Mouse (Mus musculus) c-Kit-positive CD71-positive TER-119-negative erythroid progenitor cells, embryonic 14.5 days (primary cell): ENCODE measurements around the gene Iah1.

ENCODE experiments used
- DNase-seq: peaks from one replicate; pipeline ENCODE4 v3.0.0-alpha.2; 2013; ENCODE audit warnings: low read depth

Iah1 gene

DNA sequence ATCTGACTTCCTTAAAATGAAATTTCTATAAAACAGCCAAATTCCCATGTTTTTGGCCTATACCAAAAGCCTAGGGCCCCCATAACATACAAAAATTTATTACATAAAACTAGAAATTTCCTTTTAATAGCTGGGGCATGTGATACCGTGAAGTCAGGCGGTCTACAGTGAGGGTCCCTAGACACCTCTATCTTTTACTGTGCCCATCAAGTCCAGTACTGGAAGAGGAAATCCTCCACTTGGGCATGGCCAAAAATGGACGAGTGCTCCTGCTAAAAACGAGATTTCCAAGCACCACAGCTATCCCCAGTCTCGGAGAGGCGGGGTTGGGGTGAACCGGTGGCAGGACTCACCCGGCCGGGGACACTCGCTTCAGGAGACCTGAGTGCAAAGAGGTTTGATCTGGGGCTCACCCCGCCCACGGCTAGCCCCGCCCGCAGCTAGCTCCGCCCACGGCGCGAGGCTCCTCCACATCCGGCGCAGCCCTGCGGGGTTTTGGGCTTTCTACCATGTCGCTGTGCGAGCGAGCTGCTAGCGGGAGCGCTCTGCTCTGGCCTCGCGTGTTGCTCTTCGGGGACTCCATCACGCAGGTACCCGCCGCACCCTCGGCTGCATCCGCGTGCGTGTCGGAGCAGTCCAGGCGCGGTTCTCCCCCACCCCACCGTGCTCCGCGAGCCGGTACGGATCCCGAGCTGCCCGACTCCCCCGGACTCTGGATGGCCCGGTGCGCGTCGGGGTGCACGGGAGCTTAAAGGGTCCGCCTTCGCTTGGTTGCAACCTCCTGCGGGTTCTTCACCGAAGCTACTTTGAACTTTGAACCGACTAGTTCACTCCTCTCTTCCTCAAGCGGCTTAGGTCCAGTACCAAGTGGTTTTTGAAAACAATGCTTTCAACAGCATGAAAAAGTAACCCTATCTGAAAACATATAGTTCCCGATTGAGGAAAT is at the start of gene Iah1:
Iah1 (plus strand) TSS at position 467 of the 946 bp plus-strand sequence.
- DNase-seq, result peak; percentile 71

- no peak for DNase-seq
Measured at GRCm38 (mm10) chr12:21266784-21267098, 49.4 kb upstream of the Iah1 start.

- DNase-seq, result no peak
Measured at GRCm38 (mm10) chr12:21268083-21268616, 48.0 kb upstream of the Iah1 start.

GRCm38 (mm10) chr12:21274446-21274845 is 41.7 kb upstream of the Iah1 start:
- DNase-seq, result no peak

- DNase-seq, result no peak
Measured at GRCm38 (mm10) chr12:21277352-21277864, 38.8 kb upstream of the Iah1 start.

DNA sequence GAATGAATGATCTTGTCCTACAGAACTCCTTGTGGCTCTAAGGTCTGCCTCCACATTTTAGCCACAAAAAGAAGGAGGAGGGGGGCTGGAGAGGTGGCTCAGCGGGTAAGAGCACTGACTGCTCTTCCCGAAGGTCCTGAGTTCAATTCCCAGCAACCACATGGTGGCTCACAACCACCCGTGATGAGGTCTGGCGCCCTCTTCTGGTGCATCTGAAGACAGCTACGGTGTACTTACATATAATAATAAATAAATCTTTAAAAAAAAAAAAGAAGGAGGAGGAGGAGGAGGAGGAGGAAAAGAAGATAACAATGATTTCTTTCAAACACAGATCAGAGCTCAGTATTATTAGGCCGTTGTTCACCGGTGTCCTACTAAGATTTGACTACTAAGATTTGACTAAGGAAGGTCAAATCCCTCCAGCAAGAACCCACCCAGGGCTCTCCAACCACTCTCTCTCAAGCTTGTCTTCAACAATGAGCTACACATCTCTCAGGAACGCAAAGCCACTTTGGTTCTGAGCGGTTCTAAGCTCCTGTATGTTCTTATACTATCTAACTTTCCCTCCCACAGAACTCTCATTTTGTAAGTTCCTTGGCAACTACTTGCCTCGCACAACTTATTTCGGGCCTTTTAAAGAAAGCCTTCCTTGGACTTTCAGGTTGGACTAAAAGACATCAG is 31.3 kb upstream of the Iah1 start, which contains the start of gene Cpsf3:
Cpsf3 (plus strand) TSS at position 631 of the 681 bp plus-strand sequence.
- DNase-seq, result no peak

- no peak for DNase-seq
Measured at GRCm38 (mm10) chr12:21285508-21286242, 30.5 kb upstream of the Iah1 start.

DNA sequence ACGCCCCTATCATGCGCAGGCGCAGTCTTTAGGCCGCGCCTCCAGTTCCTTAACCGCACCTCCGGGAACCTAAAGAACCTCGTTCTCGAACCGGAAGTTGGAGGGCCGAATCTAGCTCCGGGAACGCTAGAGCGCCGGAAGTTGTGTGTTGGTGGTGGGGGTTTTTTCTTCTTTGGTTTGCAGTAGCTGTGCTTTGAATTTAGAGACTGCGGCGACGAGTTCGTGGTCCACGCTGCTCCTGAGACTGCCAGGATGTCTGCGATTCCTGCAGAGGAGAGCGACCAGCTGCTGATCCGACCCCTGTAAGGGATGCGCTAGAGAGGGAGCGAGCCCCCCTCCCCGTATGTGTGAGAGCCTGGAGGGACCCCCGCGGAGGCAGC is 30.0 kb upstream of the Iah1 start, which contains the start of gene Itgb1bp1:
Itgb1bp1 (minus strand) TSS at position 42 of the 380 bp plus-strand sequence.
- DNase-seq, result peak; percentile 98

- peak; percentile 42 for DNase-seq
Measured at GRCm38 (mm10) chr12:21286712-21287650, 29.2 kb upstream of the Iah1 start.

- DNase-seq, result no peak
Measured at GRCm38 (mm10) chr12:21288716-21289395, 27.3 kb upstream of the Iah1 start.

DNA sequence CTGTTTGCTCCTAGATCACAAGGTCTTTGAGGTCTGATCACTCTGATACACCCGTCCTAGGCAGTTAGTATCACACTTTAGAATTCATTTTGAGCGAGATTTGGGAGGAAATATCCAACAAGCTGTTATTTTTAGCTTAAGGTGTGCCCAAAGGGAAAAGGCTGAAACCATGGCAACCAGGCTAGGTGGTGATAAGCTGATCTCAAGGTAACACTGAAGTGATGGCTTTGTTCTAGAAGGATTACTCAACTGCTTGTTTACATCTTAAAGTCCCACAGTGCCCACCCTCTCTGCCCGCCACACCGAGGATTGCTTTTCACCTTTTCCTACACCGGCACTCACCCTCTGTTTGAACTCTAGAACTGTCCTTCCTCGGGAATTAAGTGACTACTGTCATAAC is 26.5 kb upstream of the Iah1 start:
- DNase-seq, result no peak

GRCm38 (mm10) chr12:21298856-21299255 is 17.3 kb upstream of the Iah1 start:
- no peak for DNase-seq

- no peak for DNase-seq
Measured at GRCm38 (mm10) chr12:21301324-21301723, 14.9 kb upstream of the Iah1 start.

DNA sequence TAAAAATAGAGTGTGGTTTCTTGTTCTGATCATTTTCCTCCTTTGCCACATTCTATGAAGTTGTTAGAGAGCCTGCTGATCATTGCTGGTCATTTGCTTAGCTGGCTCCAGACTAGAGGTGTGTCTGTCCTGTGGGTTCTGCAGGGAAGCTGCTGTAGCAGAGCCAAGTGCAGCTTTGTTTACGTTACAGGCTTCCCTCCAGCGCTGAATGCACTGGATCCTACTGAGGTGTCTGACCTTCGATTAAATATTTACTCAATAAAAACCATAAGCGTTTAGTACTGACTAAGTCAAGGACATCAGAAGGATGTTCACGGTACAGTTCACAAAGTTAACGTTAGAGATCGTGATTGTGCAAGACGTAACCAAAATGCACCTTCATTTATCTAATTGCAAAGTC is 14.3 kb upstream of the Iah1 start:
- no peak for DNase-seq

- DNase-seq, result peak; percentile 34
Measured at GRCm38 (mm10) chr12:21302361-21302783, 13.8 kb upstream of the Iah1 start.

GRCm38 (mm10) chr12:21305741-21306140 is 10.4 kb upstream of the Iah1 start:
- no peak for DNase-seq

- no peak for DNase-seq
Measured at GRCm38 (mm10) chr12:21306721-21307120, 9.5 kb upstream of the Iah1 start.

DNA sequence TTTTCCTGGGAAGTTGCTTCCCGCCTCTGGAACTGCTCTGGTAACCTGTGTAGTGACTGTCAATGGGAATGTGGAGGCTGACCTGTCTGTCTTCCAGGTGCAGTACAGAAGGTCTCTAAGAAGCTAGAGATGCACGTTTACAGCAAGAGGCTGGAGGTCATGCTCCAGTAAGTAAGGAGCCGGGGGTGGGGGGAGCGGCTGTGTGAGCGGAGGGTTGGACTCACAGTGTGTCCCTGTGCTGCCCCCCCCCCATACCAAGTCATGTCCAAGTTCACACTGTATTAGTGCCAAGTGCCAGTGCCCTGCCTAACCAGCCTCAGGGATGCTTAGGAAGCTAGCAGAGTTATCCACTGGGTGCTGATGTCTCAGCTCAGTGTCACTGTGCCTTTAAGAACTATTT is 4.0 kb upstream of the Iah1 start:
- no peak for DNase-seq

- DNase-seq, result no peak
Measured at GRCm38 (mm10) chr12:21316869-21317265, 678 bp downstream of the Iah1 start.
